Mouse (Mus musculus): ENCODE results near the gene Olfr983.

The Olfr983 gene

DNA sequence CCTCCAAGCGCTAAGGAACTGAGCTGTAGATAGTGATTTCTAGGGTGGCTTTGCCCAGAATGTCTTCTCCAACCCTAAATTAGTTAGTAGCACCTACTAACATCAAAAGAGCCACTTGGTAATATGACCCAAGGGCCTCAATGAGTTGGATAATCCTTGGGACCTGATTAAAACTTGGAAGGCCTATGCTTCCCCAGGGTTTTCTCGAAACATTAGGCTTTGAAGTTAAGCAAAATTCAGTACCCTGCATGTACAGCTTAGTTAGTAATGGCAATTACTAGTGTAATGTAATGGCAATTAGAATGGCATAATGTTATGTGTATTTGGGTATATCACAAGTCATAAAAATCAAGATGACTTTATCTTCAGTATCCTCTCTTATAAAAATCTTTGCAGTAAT is at the start of gene Olfr983:
Olfr983 (minus strand) TSS at position 101 of the 400 bp plus-strand sequence.
- DNase-seq (ENCODE audit: low spot score) = no peak

GRCm38 (mm10) chr9:40141544-40141943 is 48.1 kb upstream of the Olfr983 start:
- DNase-seq (ENCODE audit: low spot score) = no peak

DNA sequence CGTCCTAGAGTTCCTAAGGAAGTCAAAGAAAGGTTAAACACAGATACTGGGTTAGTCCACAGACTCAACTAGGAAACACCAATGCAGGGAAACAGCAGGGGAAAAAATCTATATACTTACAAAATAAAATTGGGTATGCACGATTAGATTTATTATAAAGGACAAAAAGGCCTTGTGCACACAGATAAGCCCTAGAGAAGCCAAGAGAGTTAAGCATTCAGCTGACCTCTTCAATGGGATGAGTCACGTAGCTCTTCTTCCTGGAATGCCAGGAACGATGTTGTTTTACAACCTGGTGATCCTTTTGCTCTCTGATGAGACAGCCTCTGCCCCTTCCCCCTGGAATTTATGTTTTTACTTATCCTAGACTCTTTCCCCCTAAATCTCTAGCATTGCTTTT is 46.1 kb upstream of the Olfr983 start:
- no peak for DNase-seq (ENCODE audit: low spot score)

DNA sequence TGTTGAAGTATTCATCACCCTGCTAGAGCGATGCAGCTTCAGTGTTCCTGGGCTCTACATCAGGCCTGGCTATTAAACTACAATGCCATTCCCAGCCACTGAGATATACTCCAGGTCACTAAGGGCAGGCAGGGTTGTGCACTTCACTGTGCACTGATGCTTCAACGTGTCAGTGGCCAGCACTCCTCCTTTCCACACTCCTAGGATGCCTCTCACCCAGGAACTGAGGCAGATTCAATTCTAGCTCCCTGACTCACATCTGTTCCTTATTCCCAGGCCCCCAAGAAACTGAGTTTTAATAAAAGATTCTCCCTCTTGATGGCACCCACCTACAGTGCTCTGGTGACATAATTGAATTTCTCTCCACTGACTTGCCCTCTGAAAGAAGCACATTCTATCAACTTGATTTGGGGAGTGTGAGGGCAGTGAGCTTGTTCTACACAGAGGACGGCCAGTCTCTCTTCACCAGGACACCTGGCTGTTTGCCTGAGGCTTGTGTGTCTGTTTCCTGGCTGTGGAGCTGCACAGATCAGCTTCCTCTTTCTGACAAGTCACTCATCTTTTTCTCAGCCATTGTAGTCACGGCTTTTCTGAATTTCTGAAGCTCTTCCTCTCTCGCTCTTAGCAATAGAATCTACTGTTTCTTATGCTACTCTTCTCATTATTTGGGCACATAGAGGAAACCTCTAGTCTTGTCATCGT is 43.7 kb upstream of the Olfr983 start:
- no peak for DNase-seq (ENCODE audit: low spot score)

- DNase-seq (ENCODE audit: low spot score) = no peak
Observed at GRCm38 (mm10) chr9:40130556-40130955, 37.2 kb upstream of the Olfr983 start.

GRCm38 (mm10) chr9:40130084-40130483 is 36.7 kb upstream of the Olfr983 start, which contains the start of gene Olfr985:
Olfr985 (minus strand) TSS chr9:40130184.
- DNase-seq (ENCODE audit: low spot score) = no peak

GRCm38 (mm10) chr9:40117287-40117659 is 23.9 kb upstream of the Olfr983 start:
- DNase-seq (ENCODE audit: low spot score) = no peak

GRCm38 (mm10) chr9:40116645-40117286 is 23.4 kb upstream of the Olfr983 start:
- no peak for DNase-seq (ENCODE audit: low spot score)

- DNase-seq (ENCODE audit: low spot score) = no peak
Observed at GRCm38 (mm10) chr9:40114106-40114505, 20.7 kb upstream of the Olfr983 start, which contains the start of gene Olfr984. Olfr984 (minus strand) TSS chr9:40114206.

DNA sequence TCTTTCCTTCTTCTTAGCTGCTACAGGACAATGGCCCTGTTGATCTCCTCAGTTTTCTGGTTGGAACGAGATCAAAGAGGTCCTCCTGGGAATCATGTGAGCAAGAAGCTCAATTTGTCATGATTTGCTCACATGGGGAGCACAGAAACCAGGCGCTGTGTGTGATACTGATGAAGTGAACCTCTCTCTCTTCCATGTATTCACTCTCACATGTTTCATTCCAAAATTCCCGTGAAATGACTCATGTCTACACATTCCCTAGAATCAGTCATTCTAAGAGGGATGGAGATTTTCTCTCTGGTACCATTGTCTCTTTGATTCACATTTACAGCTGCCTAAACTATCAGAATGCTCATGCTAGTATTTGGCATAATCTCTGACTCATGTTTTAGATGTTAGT is 1.4 kb upstream of the Olfr983 start:
- no peak for DNase-seq (ENCODE audit: low spot score)

- no peak for DNase-seq (ENCODE audit: low spot score)
Observed at GRCm38 (mm10) chr9:40073529-40073928, 19.9 kb downstream of the Olfr983 start, which contains the start of gene Olfr982. Olfr982 (plus strand) TSS chr9:40073829.

DNA sequence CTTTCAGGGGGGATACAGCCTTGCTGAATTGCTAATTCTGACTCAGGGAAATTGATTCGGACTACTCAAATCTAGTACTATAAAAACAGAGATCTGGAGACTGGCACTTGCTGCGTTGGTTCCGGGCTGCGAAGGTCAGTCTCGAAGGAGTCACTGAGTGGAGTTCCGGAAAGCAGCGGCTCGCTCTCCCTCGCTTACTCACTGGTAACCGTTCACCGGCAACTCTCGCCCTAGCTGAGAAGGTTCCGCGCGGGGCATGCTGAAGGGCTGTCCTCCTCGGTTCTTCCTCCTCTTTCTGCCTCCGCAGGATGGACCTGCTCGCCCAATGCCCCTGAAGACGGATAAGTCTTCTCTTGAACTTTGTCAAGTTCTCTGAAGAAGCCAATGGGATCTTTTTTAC is 43.3 kb downstream of the Olfr983 start:
- DNase-seq (ENCODE audit: low spot score) = no peak

All from ovary, postnatal 14 days (tissue).